Mouse (Mus musculus) ES-Bruce4 (cell line): ENCODE results near the gene Foxp1.

Source experiments
- CTCF ChIP-seq: IDR thresholded peaks from one replicate; pipeline ENCODE4 v1.8.1; 2011; ENCODE audit warnings: low read depth, low read length
- EP300 ChIP-seq: IDR thresholded peaks from 2 replicates; pipeline ENCODE4 v1.6.1; 2011; ENCODE audit warnings: low read depth, low read length; ENCODE audit not compliant: insufficient read depth
- POLR2A ChIP-seq: IDR thresholded peaks from one replicate; pipeline ENCODE4 v1.8.1; 2011; ENCODE audit warnings: low read length; ENCODE audit not compliant: insufficient read depth

GRCm38 (mm10) chr6:99097191-99097590 is 425.3 kb downstream of the Foxp1 start:
- no peak for TF ChIP-seq EP300
- TF ChIP-seq POLR2A = no peak
- TF ChIP-seq CTCF = no peak
